In the genomic region with DNA sequence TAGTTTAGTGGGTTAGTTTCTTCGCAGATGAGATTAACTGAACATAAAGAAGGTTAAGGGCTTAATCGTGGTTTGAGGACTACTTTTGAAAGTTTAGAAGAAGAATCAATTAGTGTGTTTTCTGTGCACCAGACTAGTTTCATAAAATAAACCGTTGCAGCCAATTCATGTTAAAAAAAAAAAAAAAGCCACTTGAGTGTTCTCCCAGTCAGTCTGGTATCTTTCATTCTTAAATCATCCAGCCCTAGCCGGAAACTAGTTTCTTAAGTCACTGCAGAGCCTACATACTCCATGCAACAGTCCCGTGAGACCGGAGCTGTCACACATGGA, we compare ENCODE assay signal across 9 mouse cellular contexts. TPM values are rescaled to one million over a fixed set of nuclear protein-coding genes. Genes with fewer than 3 reads are reported as not detected.
A peak's percentile ranks its signal among the peaks of the same experiment; 100 is the strongest.
DNase-seq lines count a peak whose midpoint lies in the region; ATAC-seq and TF ChIP-seq lines count a peak whose summit lies in the region.
"Had no signal": no experiment of that assay in that cellular context is flagged by ENCODE, and none has a peak within 500 bp of the region (broad histone marks: within the 10 kb centered on the region; RNA-seq: fewer than 3 reads in every experiment).

No protein-coding gene starts in this region.

- WGBS in heart, embryonic 11.5 days (ENCODE audit: insufficient replicate concordance) = 21% methylated on average over 6 of the region's 6 CpGs
- 14% methylated on average over 6 of the region's 6 CpGs for WGBS in forebrain, embryonic 15.5 days
- 12% methylated on average over 6 of the region's 6 CpGs for WGBS in liver, postnatal 0 days (ENCODE audit: insufficient replicate concordance)

- DNase-seq in heart, postnatal 10 days = no peak
- no peak for DNase-seq in liver, postnatal 0 days
- DNase-seq in gastrocnemius, postnatal 10 days = no peak
- no peak for DNase-seq in cerebellum, adult 9-11 months
- no peak for DNase-seq in layer of hippocampus, adult 9-11 months

- no peaks in the 10 kb centered on the region for H3K9me3 ChIP-seq in heart, embryonic 11.5 days (replicated peaks; ENCODE audit: control insufficient read depth, low read length)
- H3K9me3 ChIP-seq in E14TG2a.4 (ENCODE audit: low read length) = no peaks in the 10 kb centered on the region
- H3K9me3 ChIP-seq in forebrain, embryonic 15.5 days = no peaks in the 10 kb centered on the region
- no peaks in the 10 kb centered on the region for H3K9me3 ChIP-seq in liver, postnatal 0 days (ENCODE audit: low read length)

- H3K4me3 ChIP-seq in heart, embryonic 11.5 days (ENCODE audit: low read depth, low read length) = peak overlapping the region; percentile 93
- H3K4me3 ChIP-seq in E14TG2a.4 (replicated peaks; ENCODE audit: low read length) = peak overlapping the region; percentile 92
- peak overlapping the region; percentile 61 for H3K4me3 ChIP-seq in forebrain, embryonic 15.5 days
- H3K4me3 ChIP-seq in liver, postnatal 0 days (ENCODE audit: low read depth, low read length) = peak overlapping the region; percentile 81

- peak overlapping the region; percentile 67 for H3K4me2 ChIP-seq in heart, embryonic 11.5 days
- peak overlapping the region; percentile 92 for H3K4me2 ChIP-seq in forebrain, embryonic 15.5 days (replicated peaks)
- peak overlapping the region; percentile 84 for H3K4me2 ChIP-seq in liver, postnatal 0 days (ENCODE audit: low read depth, low read length)

- H3K27ac ChIP-seq in heart, embryonic 11.5 days (ENCODE audit: low read depth, low read length) = peak overlapping the region; percentile 94
- H3K27ac ChIP-seq in forebrain, embryonic 15.5 days (replicated peaks) = 0 out of 2 replicates have a peak overlapping the region, but pooled peaks have one; percentile 95
- peak overlapping the region; percentile 98 for H3K27ac ChIP-seq in liver, postnatal 0 days (ENCODE audit: low read depth)

- no peak for TF ChIP-seq CTCF in E14TG2a.4 (conservative IDR thresholded peaks at IDR 0.05; ENCODE audit: low read length)
- no peak for TF ChIP-seq CTCF in liver, postnatal 0 days (IDR thresholded peaks at IDR 0.05; ENCODE audit: low read depth)

- H3K27me3 ChIP-seq in heart, embryonic 11.5 days (ENCODE audit: control insufficient read depth, insufficient read depth, low read length) = no peaks in the 10 kb centered on the region
- peaks cover 21% of the 10 kb centered on the region for H3K27me3 ChIP-seq in E14TG2a.4 (ENCODE audit: insufficient read depth, low read length)
- no peaks in the 10 kb centered on the region for H3K27me3 ChIP-seq in forebrain, embryonic 15.5 days
- no peaks in the 10 kb centered on the region for H3K27me3 ChIP-seq in liver, postnatal 0 days (ENCODE audit: insufficient read depth, low read length)
- H3K27me3 ChIP-seq: Patski had no signal

- H3K36me3 ChIP-seq in heart, embryonic 11.5 days (ENCODE audit: control insufficient read depth, insufficient read depth, low read length) = no peaks in the 10 kb centered on the region
- peaks cover 18% of the 10 kb centered on the region for H3K36me3 ChIP-seq in E14TG2a.4 (ENCODE audit: insufficient read depth, low read length)
- H3K36me3 ChIP-seq in forebrain, embryonic 15.5 days = 0 out of 2 replicates have a peak, but pooled peaks cover 4% of the 10 kb centered on the region
- peaks cover 15% of the 10 kb centered on the region for H3K36me3 ChIP-seq in liver, postnatal 0 days (replicated peaks; ENCODE audit: insufficient read depth, low read length)

- peak overlapping the region; percentile 93 for H3K9ac ChIP-seq in heart, embryonic 11.5 days (ENCODE audit: low read depth, low read length)
- peak overlapping the region; percentile 91 for H3K9ac ChIP-seq in forebrain, embryonic 15.5 days (replicated peaks)
- H3K9ac ChIP-seq in liver, postnatal 0 days (replicated peaks) = peak overlapping the region; percentile 92

- intact Hi-C loops in heart, postnatal 10 days (cut with DNase I) = no loop called here

- peaks cover 3% of the 10 kb centered on the region for H3K4me1 ChIP-seq in heart, embryonic 11.5 days (ENCODE audit: control insufficient read depth, insufficient read depth, low read length)
- H3K4me1 ChIP-seq in E14TG2a.4 (replicated peaks; ENCODE audit: low read depth, low read length) = peaks cover 57% of the 10 kb centered on the region
- peaks cover 17% of the 10 kb centered on the region for H3K4me1 ChIP-seq in forebrain, embryonic 15.5 days
- H3K4me1 ChIP-seq in liver, postnatal 0 days (ENCODE audit: insufficient read depth) = peaks cover 40% of the 10 kb centered on the region

- ATAC-seq in heart, embryonic 11.5 days (replicated peaks; ENCODE audit: insufficient number of reproducible peaks, low FRiP score, low TSS enrichment) = no peak
- peak; percentile 15; the same call in 1 of the 2 replicates for ATAC-seq in forebrain, embryonic 15.5 days (replicated peaks)
- ATAC-seq in liver, postnatal 0 days = no peak

- no peak for TF ChIP-seq EP300 in liver, postnatal 0 days (IDR thresholded peaks at IDR 0.05; ENCODE audit: low read depth)

RNA-seq across cellular contexts. Expression of a gene that starts 1.3 kb away (rescaled TPM):
- 37.0 and 38.0 TPM in 2 replicates for polyA plus RNA-seq in heart, embryonic 11.5 days (2014; fragmentation: Nextera tagmentation; extraction: Ambion mirVana)
- total RNA-seq in heart, postnatal 10 days (2021) = 10 to 100 TPM; 88.6 to 90.3 TPM
- 51.4 and 54.3 TPM in 2 replicates for polyA plus RNA-seq in forebrain, embryonic 15.5 days (2015; fragmentation: Nextera tagmentation; extraction: Ambion mirVana)
- polyA plus RNA-seq in liver, postnatal 0 days (2015; fragmentation: Nextera tagmentation; extraction: Ambion mirVana) = 45.7 and 54.0 TPM in 2 replicates
- total RNA-seq in gastrocnemius, postnatal 10 days (2021) = 10 to 100 TPM; 54.2 to 55.2 TPM

RNA-seq across cellular contexts. Expression of a gene that starts 1.4 kb away (rescaled TPM):
- polyA plus RNA-seq in heart, embryonic 11.5 days (2014; fragmentation: Nextera tagmentation; extraction: Ambion mirVana) = 16.1 and 16.8 TPM in 2 replicates
- total RNA-seq in heart, postnatal 10 days (2021) = 10 to 100 TPM; 21.5 to 23.0 TPM
- 37.5 and 39.8 TPM in 2 replicates for polyA plus RNA-seq in forebrain, embryonic 15.5 days (2015; fragmentation: Nextera tagmentation; extraction: Ambion mirVana)
- 5.3 and 7.0 TPM in 2 replicates for polyA plus RNA-seq in liver, postnatal 0 days (2015; fragmentation: Nextera tagmentation; extraction: Ambion mirVana)
- 10 to 100 TPM; 15.5 to 20.6 TPM for total RNA-seq in gastrocnemius, postnatal 10 days (2021)

RNA-seq across cellular contexts. Expression of a gene that starts 55.8 kb away (rescaled TPM):
- not detected in 2 replicates for polyA plus RNA-seq in heart, embryonic 11.5 days (2014; fragmentation: Nextera tagmentation; extraction: Ambion mirVana)
- total RNA-seq in heart, postnatal 10 days (2021) = not detected
- polyA plus RNA-seq in forebrain, embryonic 15.5 days (2015; fragmentation: Nextera tagmentation; extraction: Ambion mirVana) = not detected in 2 replicates
- polyA plus RNA-seq in liver, postnatal 0 days (2015; fragmentation: Nextera tagmentation; extraction: Ambion mirVana) = not detected in 2 replicates
- not detected for total RNA-seq in gastrocnemius, postnatal 10 days (2021)
